Mouse (Mus musculus) skeletal muscle tissue, adult 2 months (tissue): ENCODE data around the gene Sec61a2.

Experiments
- DNase-seq: peaks from one replicate; pipeline ENCODE4 v3.0.0-alpha.2; 2012; ENCODE audit warnings: low read depth, low spot score

Sec61a2 gene

GRCm38 (mm10) chr2:5894843-5895570, at the start of gene Sec61a2:
Gene Sec61a2 (minus strand): TSS chr2:5895432.
- peak; percentile 98 for DNase-seq

- DNase-seq: no peak
Measured at GRCm38 (mm10) chr2:5943071-5943470, 47.8 kb upstream of the Sec61a2 start.

- DNase-seq: peak; percentile 49
Measured at GRCm38 (mm10) chr2:5942416-5943032, 47.3 kb upstream of the Sec61a2 start, which contains the start of gene Dhtkd1. Gene Dhtkd1 (minus strand): TSS chr2:5942792.

GRCm38 (mm10) chr2:5941861-5942415, 46.7 kb upstream of the Sec61a2 start:
- DNase-seq: no peak

- DNase-seq: no peak
Measured at GRCm38 (mm10) chr2:5940936-5941335, 45.7 kb upstream of the Sec61a2 start.

- no peak for DNase-seq
Measured at GRCm38 (mm10) chr2:5939911-5940310, 44.7 kb upstream of the Sec61a2 start.

GRCm38 (mm10) chr2:5939319-5939718, 44.1 kb upstream of the Sec61a2 start:
- no peak for DNase-seq

- DNase-seq: no peak
Measured at GRCm38 (mm10) chr2:5936550-5936949, 41.3 kb upstream of the Sec61a2 start.

- DNase-seq: no peak
Measured at GRCm38 (mm10) chr2:5936068-5936467, 40.8 kb upstream of the Sec61a2 start.

GRCm38 (mm10) chr2:5934936-5935335, 39.7 kb upstream of the Sec61a2 start:
- DNase-seq: no peak

- DNase-seq: no peak
Measured at GRCm38 (mm10) chr2:5931938-5932337, 36.7 kb upstream of the Sec61a2 start.

- no peak for DNase-seq
Measured at GRCm38 (mm10) chr2:5930291-5931054, 35.2 kb upstream of the Sec61a2 start.

- DNase-seq: no peak
Measured at GRCm38 (mm10) chr2:5929793-5930192, 34.6 kb upstream of the Sec61a2 start.

- DNase-seq: no peak
Measured at GRCm38 (mm10) chr2:5927481-5927880, 32.2 kb upstream of the Sec61a2 start.

GRCm38 (mm10) chr2:5923786-5924185, 28.6 kb upstream of the Sec61a2 start:
- no peak for DNase-seq

GRCm38 (mm10) chr2:5922823-5923222, 27.6 kb upstream of the Sec61a2 start:
- no peak for DNase-seq

- no peak for DNase-seq
Measured at GRCm38 (mm10) chr2:5911282-5911965, 16.2 kb upstream of the Sec61a2 start.

- DNase-seq: peak; percentile 9
Measured at GRCm38 (mm10) chr2:5906625-5907024, 11.4 kb upstream of the Sec61a2 start.

- no peak for DNase-seq
Measured at GRCm38 (mm10) chr2:5906092-5906491, 10.9 kb upstream of the Sec61a2 start.

- DNase-seq: no peak
Measured at GRCm38 (mm10) chr2:5900145-5900544, 4.9 kb upstream of the Sec61a2 start.

GRCm38 (mm10) chr2:5894296-5894695, 936 bp downstream of the Sec61a2 start:
- DNase-seq: no peak

- DNase-seq: no peak
Measured at GRCm38 (mm10) chr2:5889412-5889811, 5.8 kb downstream of the Sec61a2 start.
